Mouse (Mus musculus): ENCODE results near the gene Slc1a2.

Slc1a2 gene

DNA sequence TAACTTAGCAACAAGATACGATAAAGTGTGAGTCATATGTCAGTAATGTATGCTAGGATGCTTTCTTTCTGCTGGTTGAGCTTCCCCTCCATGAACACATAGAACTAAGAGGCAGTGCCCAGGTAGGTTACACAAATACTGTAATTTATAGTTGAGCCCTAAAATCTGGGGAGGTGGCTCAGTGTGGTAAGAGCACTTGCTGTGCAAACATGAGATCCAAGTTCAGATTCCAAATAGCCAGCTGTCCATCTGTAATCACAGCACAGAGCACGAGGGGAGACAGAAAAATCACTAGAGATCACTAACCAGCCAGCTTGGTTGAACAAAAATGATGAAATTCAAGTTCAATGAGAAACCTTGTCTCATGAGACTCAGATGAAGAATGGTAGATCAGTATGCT, 63.4 kb downstream of the Slc1a2 start:
- DNase-seq: no peak

DNA sequence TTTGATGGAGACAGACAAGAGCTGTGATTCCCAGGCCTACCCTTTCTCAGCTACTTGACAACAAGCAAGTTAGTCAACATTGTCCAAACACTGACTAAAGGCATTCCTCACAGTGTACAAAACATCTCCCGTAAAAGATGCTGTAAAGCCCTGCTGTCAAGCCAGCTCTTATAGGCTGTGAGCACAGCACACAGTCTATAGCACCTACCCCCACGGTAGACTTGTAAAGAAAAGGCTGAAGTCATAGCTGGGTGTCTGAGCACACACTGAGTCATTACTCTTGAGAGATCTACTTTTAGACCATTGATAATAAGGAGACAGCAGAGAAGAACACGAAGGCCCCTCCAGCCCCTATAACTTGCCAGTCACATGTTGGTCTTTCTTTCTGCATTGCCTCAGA, 66.6 kb downstream of the Slc1a2 start:
- no peak for DNase-seq

DNA sequence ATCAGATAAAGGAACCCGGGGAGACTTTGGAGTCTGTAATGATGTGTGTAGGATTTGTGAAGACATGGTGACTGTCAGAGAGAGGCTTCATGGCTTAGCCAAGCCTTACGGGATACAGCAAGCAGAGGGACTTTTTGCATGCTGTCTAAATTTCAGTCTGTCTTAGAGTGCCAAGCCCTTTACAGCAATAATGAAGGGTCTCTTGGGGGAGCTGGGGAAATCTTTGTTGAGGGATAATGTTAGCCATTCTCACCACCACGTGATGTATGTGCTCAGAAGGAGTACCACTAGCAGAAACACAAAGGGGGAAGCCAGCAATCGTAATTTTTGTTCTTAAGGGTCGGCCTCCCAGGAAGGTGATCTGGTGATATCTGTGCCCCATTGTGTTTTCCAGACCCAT, 71.9 kb downstream of the Slc1a2 start:
- no peak for DNase-seq

DNA sequence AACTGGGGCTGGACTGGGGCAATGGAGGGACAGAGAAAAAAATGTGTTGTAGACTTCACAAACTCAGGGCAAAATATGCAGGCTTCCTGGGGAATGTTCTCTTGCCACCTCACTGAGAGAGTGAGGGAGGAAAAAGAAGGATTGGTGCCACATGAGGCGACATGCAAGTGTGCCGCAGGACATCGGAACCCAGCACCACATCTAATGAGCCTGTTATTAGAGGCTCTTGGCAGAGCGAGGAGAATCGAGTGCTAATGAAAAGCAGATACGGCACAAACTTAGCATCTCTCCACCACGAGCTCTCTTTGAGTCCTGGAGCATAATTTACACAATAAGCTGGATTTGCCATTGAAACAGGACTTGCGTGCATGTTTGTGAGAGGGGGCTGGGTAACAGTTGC, 72.3 kb downstream of the Slc1a2 start:
- no peak for DNase-seq

DNA sequence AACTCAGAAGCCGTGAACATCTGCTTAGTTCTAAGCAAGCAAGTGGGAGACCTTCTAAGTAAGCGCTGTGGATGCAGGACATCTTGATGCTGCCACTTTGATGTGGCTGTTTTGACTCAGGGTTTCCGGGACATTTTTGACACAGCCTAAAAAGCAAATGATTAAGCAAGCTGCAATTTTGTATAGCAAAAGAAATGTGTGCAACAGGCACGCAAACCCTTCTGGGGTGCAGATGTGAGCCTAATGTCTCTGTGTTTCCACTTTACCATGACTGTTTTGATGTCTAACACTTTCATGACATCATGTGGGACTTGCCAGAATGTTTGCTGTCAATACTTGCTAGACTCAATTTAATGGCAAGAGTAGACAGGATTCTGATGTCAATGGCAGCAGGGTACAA, 74.7 kb downstream of the Slc1a2 start:
- DNase-seq: no peak

- no peak for DNase-seq
Measured at GRCm38 (mm10) chr2:102734055-102734454, 75.6 kb downstream of the Slc1a2 start.

DNA sequence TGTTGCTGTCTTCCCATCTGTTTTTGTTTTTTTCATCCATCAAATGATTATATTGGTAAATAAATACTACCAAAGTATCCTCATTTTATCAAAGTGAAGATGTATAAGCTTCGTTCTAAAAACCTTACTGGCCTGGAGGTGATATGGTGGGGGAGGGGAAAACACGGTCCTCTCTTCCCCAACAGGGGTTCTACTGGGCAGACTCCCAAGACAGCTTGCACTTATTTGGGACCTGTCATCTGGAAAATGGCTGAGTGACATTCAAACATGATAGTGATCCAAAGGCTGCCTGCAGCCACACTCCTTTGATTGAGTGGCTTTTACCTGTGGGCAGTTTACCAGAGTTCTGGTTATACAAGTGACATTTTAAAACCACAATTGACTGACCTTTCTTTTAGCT, 76.6 kb downstream of the Slc1a2 start:
- DNase-seq: no peak

GRCm38 (mm10) chr2:102735811-102736210, 77.4 kb downstream of the Slc1a2 start:
- DNase-seq: peak; percentile 13

DNA sequence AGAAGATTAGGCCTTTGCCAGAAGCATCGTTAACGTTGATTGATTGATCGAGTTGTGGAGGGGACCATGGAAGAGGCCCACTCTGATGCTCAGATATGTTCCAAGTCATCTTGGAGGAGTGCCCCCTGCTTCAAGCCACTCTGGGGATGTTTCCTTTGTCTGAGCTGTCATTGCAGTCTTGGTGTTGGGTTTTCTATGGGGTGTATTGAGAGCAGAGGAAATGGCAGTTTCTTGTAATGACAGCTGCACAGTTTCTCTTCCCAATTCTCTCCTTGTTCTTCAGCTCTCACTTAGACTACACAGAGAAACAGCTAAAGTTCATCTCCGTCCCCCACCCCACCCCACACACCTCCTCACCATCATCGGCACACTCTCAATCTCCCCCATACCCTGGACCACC, 78.0 kb downstream of the Slc1a2 start:
- no peak for DNase-seq

GRCm38 (mm10) chr2:102738852-102739251, 80.4 kb downstream of the Slc1a2 start:
- DNase-seq: no peak

GRCm38 (mm10) chr2:102742685-102743084, 84.2 kb downstream of the Slc1a2 start:
- no peak for DNase-seq

GRCm38 (mm10) chr2:102743918-102744696, 85.6 kb downstream of the Slc1a2 start:
- no peak for DNase-seq

DNA sequence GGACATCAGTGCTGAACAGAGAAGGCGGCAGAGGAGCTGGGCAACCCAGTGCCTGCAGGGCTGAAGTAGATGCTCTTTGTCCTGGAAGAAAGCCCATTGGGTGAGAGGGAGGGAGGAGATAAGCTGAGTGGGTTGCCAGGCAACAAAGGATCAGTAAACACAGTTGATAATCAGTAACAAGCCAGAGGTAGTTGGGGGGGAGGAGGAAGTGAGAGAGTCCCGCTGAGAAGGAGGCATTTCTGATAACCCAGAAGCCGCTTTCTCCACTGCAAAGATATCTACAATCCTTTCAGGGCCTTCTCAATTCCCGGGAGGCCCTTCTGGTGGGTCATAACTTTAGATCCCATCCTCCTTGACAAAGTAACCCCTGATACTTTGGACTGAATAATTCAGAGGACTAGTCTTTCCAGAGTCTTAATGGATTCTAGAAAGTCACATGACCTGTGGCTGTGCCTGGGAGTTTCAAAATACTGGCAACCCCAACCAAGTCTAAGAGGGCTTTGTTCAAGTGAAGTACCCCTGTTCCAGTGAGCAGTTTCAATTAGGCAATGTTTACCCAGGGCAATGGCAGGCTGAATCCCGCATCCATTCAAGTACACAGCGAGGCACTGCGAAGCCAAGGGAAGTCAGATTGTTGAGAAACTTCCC, 86.9 kb downstream of the Slc1a2 start:
- DNase-seq: no peak

DNA sequence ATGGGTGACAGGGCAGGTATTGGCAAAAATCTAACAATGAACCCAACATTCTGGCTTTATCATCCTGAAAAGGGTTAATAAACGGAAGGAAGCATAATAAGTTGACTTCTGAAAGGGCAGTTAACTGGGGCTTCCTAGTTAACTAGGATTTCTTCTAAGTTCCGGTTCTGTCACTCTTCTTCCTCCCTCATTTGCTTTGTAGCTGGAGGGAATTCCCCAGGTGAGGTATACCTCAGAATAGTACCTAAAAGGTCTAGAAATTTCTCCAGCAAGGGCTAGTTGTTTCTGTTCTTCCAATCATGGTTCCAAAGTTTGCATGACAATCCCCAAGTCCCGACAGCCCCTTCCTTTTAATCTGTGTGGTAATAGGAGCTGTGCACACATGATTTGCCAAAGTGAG, 89.3 kb downstream of the Slc1a2 start:
- DNase-seq: no peak

GRCm38 (mm10) chr2:102749926-102750325, 91.5 kb downstream of the Slc1a2 start:
- no peak for DNase-seq

GRCm38 (mm10) chr2:102751846-102752245, 93.4 kb downstream of the Slc1a2 start:
- no peak for DNase-seq

- no peak for DNase-seq
Measured at GRCm38 (mm10) chr2:102757241-102757860, 98.9 kb downstream of the Slc1a2 start.

DNA sequence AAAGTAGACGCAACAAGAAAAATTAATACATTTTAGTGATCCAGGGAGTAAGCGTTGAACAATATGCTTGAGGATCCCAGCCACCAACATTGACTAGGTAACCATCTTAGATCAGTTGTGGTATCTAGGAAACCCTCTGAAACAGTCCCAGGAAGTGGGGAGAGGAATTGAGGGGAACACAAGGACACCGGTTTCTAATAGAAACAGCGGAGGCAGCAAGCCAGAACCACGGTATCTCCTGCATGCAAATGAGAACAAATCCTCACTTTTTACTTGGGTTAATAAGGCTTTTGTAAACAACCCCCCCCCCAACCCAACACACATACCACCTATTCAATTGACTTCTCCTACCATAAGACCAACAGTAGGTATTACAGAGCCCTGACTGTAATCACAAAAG, 101.0 kb downstream of the Slc1a2 start:
- no peak for DNase-seq

GRCm38 (mm10) chr2:102760284-102761072, 102.0 kb downstream of the Slc1a2 start:
- no peak for DNase-seq

GRCm38 (mm10) chr2:102763176-102763575, 104.7 kb downstream of the Slc1a2 start:
- no peak for DNase-seq

GRCm38 (mm10) chr2:102763991-102764390, 105.5 kb downstream of the Slc1a2 start:
- no peak for DNase-seq

DNA sequence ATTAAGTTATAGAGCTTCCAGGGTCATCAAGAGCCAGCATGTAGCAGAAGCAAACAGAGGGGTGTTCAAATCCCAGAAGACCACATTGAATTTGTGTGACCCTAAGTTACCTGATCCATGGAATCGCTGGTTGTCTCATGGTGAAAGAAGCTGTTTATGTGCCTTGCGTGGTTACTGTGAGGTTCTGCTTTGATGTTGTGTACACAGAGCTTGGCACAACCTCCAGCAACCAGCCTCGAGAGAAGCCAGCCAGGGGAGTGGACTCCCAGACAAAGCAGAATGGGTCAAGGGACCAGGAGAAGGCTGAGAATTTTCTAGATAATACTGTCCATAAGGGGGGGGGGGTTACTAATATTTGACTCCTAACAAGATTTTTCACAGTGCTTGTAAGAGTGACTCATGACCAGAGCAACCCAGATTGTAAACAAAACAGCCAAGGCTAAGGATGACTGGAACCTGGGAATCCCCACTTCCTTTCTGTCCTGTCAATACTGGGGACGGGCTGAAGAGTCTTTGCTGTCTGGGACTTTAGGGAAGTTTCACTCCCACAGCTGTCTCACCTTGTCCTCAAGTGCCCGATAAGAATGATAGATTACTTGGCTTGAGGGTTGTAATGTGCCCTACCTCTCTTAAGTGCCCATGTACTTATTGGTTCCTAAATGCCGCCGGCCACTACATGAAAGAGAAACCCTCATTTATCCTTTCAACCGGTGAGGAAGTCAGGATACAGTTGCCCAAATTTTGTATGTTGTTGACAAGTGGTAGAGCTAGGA, 106.3 kb downstream of the Slc1a2 start:
- no peak for DNase-seq

GRCm38 (mm10) chr2:102768267-102768666, 109.8 kb downstream of the Slc1a2 start:
- no peak for DNase-seq
